Mouse (Mus musculus): Measurements from ENCODE around the gene Ube2u.

DNA sequence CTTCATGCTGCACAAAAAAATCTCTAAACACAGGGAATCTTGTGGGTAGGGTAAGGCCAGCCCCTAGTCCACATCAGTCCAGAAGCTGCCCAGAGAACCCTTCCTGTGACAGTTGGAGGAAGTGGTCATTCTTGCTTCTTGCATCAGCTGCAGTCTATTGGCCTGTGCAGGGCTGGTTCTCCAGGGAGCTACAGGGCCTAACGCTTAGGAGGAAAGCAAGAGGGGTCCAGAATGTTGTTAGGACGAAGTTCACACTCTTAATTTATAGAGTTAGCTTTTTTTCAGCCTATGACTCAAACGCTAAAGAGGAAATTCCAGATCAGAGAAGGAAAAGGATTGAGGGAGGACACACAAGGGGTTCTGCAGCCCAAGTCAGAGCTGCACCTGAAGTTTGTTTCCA is 31.8 kb upstream of the Ube2u start:
- TF ChIP-seq HCFC1 (IDR thresholded peaks at IDR 0.05; ENCODE audit: borderline replicate concordance, insufficient read depth, low read length) (no peak), ZNF384 (IDR thresholded peaks at IDR 0.05; ENCODE audit: low read depth, low read length) (no peak)
